Mouse (Mus musculus): Measurements from ENCODE around the gene Tmeff1. TPM values are rescaled to one million over a fixed set of nuclear protein-coding genes. Genes with fewer than 3 reads are reported as not detected.

Gene Tmeff1
- polyA plus RNA-seq, 1 experiment from 2014 or later, result 45.4 TPM

DNA sequence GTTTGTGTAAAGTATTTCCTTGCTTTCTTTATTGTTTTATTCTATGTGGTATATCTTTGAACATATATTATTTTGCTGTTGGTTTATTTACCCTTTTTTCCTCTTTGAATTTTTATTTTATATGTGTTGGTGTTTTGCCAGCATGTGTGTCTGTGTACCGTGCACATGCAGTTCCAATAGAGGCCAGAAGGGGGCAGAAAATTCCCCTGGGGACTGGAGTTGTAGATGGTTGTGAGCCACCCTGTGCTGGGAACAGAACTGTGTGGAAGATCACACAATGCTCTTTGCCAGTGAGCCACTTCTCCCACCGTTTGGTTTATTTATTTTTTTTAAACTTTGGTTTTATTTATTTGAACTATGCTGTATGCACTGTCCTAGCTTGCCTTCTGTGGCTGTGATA, 49.1 kb downstream of the Tmeff1 start:
- Histone ChIP-seq H3K9me3 (no peaks in the 10 kb centered on the region), H3K4me1 (replicated peaks) (no peaks in the 10 kb centered on the region), H3K4me3 (replicated peaks) (no peak overlapping the region), H3K27me3 (replicated peaks) (no peaks in the 10 kb centered on the region), H3K27ac (no peak overlapping the region), H3K9ac (no peak overlapping the region), H3K36me3 (no peaks in the 10 kb centered on the region), H3K4me2 (replicated peaks) (no peak overlapping the region)
- 65% methylated on average over 2 of the region's 2 CpGs for WGBS
- no peak for ATAC-seq

DNA sequence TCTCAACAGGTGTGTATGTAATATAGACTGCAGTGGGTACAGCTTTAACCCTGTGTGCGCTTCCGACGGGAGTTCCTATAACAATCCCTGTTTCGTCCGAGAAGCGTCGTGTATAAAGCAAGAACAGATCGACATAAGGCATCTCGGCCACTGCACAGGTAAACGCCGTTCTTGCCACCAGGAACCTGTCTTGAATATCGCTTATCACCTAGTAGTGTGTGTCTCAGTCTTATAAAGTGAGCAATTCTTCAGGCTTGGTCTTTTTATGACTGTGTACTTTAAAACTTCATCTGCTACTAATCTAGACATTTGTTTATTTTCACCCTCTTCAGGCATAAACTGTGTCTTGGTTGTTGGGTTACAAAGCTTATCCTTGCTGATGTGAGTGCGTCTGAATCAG, 51.9 kb downstream of the Tmeff1 start:
- Histone ChIP-seq H3K9me3 (no peaks in the 10 kb centered on the region), H3K27ac (no peak overlapping the region), H3K9ac (no peak overlapping the region), H3K36me3 (0 out of 2 replicates have a peak, but pooled peaks cover 2% of the 10 kb centered on the region), H3K27me3 (replicated peaks) (no peaks in the 10 kb centered on the region), H3K4me1 (replicated peaks) (no peaks in the 10 kb centered on the region), H3K4me2 (replicated peaks) (no peak overlapping the region), H3K4me3 (replicated peaks) (no peak overlapping the region)
- WGBS, result 66% methylated on average over 13 of the region's 13 CpGs
- ATAC-seq, result peak; percentile 61; the same call in 1 of the 2 replicates

DNA sequence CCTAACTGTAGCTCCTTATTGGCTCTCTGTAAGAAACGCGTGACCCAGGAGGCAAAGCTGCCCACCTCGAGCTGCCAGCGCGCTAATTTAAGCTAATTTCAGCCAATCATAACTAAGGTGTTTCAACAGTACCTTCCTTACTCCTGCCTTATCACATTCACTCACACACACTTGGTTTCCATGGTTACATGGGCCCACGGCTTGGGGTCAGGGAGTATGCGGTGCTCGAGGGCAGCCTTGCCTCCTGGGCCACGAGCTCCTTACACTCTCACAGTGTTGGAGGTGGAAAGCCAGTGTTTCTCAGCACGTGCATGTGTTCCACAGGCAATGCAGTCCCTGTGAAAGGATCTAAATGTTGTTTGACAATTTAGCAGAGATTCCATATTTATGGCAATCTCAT, 53.2 kb downstream of the Tmeff1 start:
- Histone ChIP-seq H3K27me3 (replicated peaks) (no peaks in the 10 kb centered on the region), H3K36me3 (0 out of 2 replicates have a peak, but pooled peaks cover 2% of the 10 kb centered on the region), H3K4me3 (replicated peaks) (no peak overlapping the region), H3K9me3 (no peaks in the 10 kb centered on the region), H3K4me1 (replicated peaks) (no peaks in the 10 kb centered on the region), H3K4me2 (replicated peaks) (no peak overlapping the region), H3K9ac (no peak overlapping the region), H3K27ac (no peak overlapping the region)
- 67% methylated on average over 10 of the region's 10 CpGs for WGBS
- ATAC-seq, result no peak

DNA sequence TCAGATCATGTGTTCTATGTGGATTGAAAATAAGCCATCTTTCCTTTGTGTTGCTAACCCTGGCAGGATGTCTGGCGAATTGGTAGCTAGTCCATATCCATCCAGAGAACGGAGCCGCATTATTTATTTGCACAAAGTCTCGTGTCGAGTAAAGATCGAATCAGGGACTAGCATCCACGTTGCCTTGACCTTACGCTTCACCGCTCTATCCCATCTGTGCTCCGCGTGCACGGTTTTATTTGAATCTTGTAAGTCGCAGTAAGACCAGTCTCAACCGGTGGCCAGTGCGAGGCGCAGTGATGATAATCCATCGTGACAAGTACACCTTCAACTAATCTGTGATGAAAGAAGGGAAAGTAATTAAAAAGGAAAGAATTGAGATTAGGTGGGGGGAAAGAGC, 54.5 kb downstream of the Tmeff1 start:
- no peak for ATAC-seq
- WGBS, result 94% methylated on average over 17 of the region's 17 CpGs
- Histone ChIP-seq H3K9me3 (no peaks in the 10 kb centered on the region), H3K4me1 (replicated peaks) (no peaks in the 10 kb centered on the region), H3K27ac (no peak overlapping the region), H3K36me3 (0 out of 2 replicates have a peak, but pooled peaks cover 2% of the 10 kb centered on the region), H3K9ac (no peak overlapping the region), H3K4me3 (replicated peaks) (no peak overlapping the region), H3K27me3 (replicated peaks) (no peaks in the 10 kb centered on the region), H3K4me2 (replicated peaks) (no peak overlapping the region)

DNA sequence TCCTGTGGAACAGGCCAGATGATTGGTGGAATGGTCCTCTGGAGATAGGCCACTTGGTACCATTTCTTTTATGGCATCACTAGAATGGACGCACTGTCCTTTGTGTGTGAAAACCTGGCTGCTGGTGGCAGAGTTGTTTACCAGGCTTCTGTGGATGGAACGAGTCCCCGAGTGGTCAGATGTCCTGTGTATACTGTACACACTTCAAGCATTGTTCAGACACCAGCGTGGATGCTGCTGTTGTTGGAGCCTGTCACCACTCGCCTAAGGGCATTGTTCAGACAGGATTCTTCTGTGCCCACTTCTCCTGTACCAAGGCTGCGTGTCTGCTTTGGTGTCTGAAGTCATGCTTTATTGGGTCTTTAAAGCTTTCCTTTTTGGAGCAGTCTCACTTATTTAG, 58.8 kb downstream of the Tmeff1 start:
- Histone ChIP-seq H3K9me3 (no peaks in the 10 kb centered on the region), H3K4me2 (replicated peaks) (no peak overlapping the region), H3K27ac (no peak overlapping the region), H3K27me3 (replicated peaks) (no peaks in the 10 kb centered on the region), H3K4me3 (replicated peaks) (no peak overlapping the region), H3K36me3 (0 out of 2 replicates have a peak, but pooled peaks cover 6% of the 10 kb centered on the region), H3K9ac (no peak overlapping the region), H3K4me1 (replicated peaks) (no peaks in the 10 kb centered on the region)
- WGBS, result 91% methylated on average over 6 of the region's 6 CpGs
- ATAC-seq, result no peak

DNA sequence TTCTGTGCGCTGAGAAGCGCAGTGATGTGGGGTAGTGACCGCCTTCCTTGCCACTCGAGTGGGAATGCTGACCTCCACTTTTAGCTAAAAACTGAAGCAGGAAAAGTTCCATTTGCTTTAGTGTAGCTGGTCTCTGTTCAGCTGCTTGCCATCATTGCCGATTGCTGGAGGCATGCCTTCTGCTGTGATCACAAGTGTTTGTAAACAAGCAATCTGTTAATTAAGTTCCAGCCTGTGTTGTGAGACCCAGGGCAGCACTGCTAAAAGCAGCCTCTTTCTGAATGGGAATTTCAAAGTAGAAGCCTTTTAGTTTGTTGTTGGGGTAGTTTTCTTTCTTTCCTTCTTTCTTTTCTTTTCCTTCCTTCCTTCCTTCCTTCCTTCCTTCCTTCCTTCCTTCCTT, 61.2 kb downstream of the Tmeff1 start:
- Histone ChIP-seq H3K4me2 (replicated peaks) (no peak overlapping the region), H3K4me1 (replicated peaks) (no peaks in the 10 kb centered on the region), H3K36me3 (0 out of 2 replicates have a peak, but pooled peaks cover 4% of the 10 kb centered on the region), H3K27ac (no peak overlapping the region), H3K27me3 (replicated peaks) (no peaks in the 10 kb centered on the region), H3K9ac (no peak overlapping the region), H3K4me3 (replicated peaks) (no peak overlapping the region), H3K9me3 (no peaks in the 10 kb centered on the region)
- ATAC-seq, result no peak
- WGBS, result 86% methylated on average over 5 of the region's 5 CpGs

DNA sequence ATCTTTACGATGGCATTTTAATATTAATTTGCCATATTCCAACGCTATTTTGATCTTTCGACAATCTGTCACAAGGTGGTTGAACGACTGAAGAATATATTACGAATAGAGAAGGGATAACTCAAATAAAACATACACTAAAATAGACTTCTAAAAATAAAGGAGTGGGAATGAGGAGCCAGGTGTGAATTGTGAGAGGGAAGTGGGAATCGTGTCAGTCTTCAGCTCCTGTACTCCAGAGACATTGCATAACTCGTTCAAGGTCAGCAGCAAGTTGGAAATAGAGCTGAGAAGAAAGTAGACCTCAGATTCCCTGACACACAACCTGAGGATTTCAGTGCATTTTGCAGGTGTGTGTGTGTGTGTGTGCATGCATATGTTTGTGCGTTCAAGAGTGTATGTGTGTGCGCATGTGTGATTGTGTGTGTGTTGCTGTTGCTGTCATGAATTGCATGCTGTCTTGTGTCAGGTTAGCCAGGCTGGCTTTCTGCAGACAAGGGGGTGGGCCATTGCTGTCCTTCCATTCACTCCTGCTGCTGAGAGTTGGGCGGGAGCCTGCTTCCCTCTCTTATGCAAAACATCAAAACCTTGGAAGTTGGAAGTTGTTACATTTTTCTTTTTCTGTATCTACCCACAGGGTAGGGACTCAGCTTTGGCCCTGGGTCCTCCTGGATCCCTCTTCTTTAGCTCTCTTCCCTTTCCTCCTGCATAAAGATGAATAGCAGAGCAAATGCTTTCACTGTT, 65.8 kb downstream of the Tmeff1 start:
- Histone ChIP-seq H3K4me3 (replicated peaks) (no peak overlapping the region), H3K27ac (no peak overlapping the region), H3K4me2 (replicated peaks) (no peak overlapping the region), H3K4me1 (replicated peaks) (0 out of 2 replicates have a peak, but pooled peaks cover 3% of the 10 kb centered on the region), H3K9me3 (no peaks in the 10 kb centered on the region), H3K27me3 (replicated peaks) (no peaks in the 10 kb centered on the region), H3K9ac (no peak overlapping the region), H3K36me3 (0 out of 2 replicates have a peak, but pooled peaks cover 4% of the 10 kb centered on the region)
- ATAC-seq, result no peak
- WGBS, result 89% methylated on average over 10 of the region's 10 CpGs

DNA sequence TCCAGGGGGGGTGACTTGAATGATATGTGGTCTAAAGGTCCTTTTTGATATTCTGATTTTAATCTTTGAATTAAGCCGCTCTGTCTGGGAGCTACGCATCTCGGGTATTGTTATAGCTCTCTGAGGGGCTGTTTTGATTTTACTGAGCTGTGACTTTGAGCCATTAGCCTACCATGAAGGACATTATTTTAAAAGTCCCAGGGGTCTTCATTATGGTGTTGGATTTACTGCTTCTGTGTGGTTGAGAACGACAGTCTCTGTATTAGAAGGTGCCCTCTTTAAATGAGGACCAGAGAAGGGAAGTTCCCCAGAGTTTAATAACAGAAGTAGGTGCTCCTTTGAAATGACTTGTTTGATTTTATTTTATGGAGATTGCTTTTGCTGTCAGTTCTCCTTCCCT, 69.1 kb downstream of the Tmeff1 start:
- ATAC-seq, result no peak
- H3K36me3 ChIP-seq, result 0 out of 2 replicates have a peak, but pooled peaks cover 4% of the 10 kb centered on the region

DNA sequence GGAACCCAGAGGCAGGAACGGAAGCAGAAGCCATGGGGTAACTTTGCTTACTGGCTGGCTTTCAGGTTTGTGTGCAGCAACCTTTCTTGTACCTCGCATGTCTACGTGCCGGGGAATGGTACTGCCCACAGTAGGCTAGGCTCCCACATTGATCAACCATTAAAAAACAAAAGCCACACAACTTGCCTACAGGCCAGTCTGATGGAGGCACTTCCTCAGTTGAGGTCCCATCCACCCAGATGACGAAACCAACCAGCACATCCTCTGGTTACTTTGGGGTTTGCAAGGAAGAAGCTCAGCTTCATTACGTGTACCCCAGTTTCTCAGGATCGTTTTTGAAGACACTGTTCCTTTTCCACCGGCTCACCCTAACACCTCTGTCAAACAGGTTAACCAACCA, 71.6 kb downstream of the Tmeff1 start:
- no peaks in the 10 kb centered on the region for H3K9me3 ChIP-seq
- H3K4me2 ChIP-seq (replicated peaks), result no peak overlapping the region
- no peaks in the 10 kb centered on the region for H3K27me3 ChIP-seq (replicated peaks)
- peaks cover 3% of the 10 kb centered on the region; the same call in 1 of the 2 replicates for H3K4me1 ChIP-seq (replicated peaks)
- ATAC-seq, result no peak
- no peak overlapping the region for H3K27ac ChIP-seq
- no peak overlapping the region for H3K9ac ChIP-seq
- 0 out of 2 replicates have a peak, but pooled peaks cover 4% of the 10 kb centered on the region for H3K36me3 ChIP-seq
- WGBS, result 89% methylated on average over 8 of the region's 8 CpGs
- H3K4me3 ChIP-seq (replicated peaks), result no peak overlapping the region

More for the DNA sequence above, 69.1 kb downstream of the Tmeff1 start:
- H3K4me3 ChIP-seq (replicated peaks), result no peak overlapping the region
- no peaks in the 10 kb centered on the region for H3K9me3 ChIP-seq
- no peak overlapping the region for H3K4me2 ChIP-seq (replicated peaks)
- no peaks in the 10 kb centered on the region for H3K27me3 ChIP-seq (replicated peaks)
- no peak overlapping the region for H3K27ac ChIP-seq
- H3K4me1 ChIP-seq (replicated peaks), result 0 out of 2 replicates have a peak, but pooled peaks cover 3% of the 10 kb centered on the region
- WGBS, result 75% methylated on average over 4 of the region's 4 CpGs
- H3K9ac ChIP-seq, result no peak overlapping the region

DNA sequence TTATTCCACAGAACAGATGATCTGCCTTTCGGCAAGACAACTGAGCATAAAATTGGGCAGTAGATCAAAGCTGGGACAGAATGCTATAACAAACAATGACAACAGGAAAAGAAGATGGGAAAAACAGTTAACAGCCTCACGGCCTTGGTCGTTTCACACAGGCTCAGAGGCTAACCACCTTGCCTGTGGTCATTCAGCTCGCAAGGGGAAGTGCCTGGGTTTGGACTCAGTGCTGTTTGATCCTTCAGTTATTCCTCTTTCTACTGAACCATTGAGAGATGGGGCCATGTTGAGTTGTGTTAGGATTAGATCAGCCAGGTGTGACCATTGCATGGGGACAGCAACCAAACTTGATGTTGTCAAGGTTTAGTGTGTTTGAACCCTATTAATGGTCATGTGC, 75.2 kb downstream of the Tmeff1 start:
- Histone ChIP-seq H3K4me2 (replicated peaks) (no peak overlapping the region), H3K4me1 (replicated peaks) (peaks cover 2% of the 10 kb centered on the region; the same call in 1 of the 2 replicates), H3K9ac (no peak overlapping the region), H3K36me3 (0 out of 2 replicates have a peak, but pooled peaks cover 4% of the 10 kb centered on the region), H3K27ac (no peak overlapping the region), H3K27me3 (replicated peaks) (no peaks in the 10 kb centered on the region), H3K9me3 (no peaks in the 10 kb centered on the region), H3K4me3 (replicated peaks) (no peak overlapping the region)
- ATAC-seq, result no peak
- 85% methylated on average over 4 of the region's 4 CpGs for WGBS

DNA sequence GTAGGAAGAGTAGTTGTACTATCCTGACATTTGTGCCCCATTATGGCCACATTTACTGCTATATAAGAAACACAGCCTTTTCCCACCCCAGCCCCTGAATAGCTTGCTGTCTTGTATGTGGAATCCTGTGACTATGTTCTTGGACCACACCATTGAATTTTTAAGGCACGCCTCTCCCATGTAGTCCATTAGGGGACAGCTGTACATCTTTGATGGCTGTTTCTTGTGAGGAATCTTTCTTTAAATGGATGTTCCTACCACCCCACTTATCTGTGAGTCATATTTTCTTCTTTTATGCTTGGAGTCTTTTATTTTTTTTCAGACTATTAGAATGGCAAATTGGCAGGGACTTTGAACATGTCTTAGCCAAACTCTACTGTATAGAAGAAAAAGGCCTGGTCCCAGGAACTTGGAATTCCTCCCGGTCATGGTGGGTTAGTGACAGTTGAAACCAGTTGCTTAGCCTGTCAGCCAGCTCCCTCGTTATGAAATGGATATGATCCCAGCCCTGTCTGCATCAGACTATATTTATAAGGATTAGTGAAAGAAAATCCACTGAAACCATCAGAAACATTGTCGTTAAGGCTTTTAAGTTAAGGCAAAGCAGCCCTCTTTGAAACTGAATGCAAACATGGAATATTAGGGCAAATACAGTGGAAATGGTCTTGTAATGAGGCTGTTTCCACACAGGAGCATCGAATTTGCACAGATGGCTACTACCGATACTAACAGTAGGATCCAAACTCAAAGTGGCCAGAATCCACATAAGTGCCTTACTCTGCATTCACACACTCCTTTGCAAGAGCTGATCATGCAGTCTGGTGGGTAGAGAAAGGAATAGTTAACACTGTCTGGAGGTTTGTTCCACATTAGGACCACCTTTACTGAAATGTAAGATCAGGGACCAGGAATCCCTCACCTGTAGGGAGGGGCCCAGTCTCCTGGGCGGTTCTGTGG, 75.9 kb downstream of the Tmeff1 start:
- no peak for ATAC-seq
- Histone ChIP-seq H3K27ac (no peak overlapping the region), H3K27me3 (replicated peaks) (no peaks in the 10 kb centered on the region), H3K9me3 (no peaks in the 10 kb centered on the region), H3K4me1 (replicated peaks) (no peaks in the 10 kb centered on the region; the same call in 1 of the 2 replicates), H3K36me3 (0 out of 2 replicates have a peak, but pooled peaks cover 4% of the 10 kb centered on the region), H3K4me3 (replicated peaks) (no peak overlapping the region), H3K4me2 (replicated peaks) (no peak overlapping the region), H3K9ac (no peak overlapping the region)
- 88% methylated on average over 7 of the region's 7 CpGs for WGBS

DNA sequence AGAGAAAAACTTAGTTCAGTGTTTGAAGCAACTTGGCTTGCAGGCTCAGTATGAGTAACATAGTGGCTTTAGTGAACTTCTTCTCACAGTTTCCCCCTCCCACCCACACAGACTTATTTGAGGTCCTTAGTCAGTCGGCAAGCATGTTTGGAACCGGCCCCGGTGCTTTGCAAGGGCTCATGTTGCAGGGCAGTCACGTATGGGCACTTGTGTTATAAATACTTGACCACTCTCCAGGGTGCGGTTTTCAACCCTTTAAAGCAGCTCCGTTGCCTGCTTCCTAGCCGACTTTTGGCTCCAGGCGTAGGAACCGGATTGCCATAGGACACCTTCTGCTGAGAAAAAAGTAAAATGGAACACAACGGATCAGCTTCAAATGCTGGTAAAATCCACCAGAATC, 78.3 kb downstream of the Tmeff1 start, which contains the start of gene Cavin4:
Cavin4 (plus strand) TSS at position 244 of the 400 bp plus-strand sequence.
- WGBS, result 92% methylated on average over 10 of the region's 10 CpGs
- H3K9ac ChIP-seq, result no peak within 1 kb of the TSS
- no peaks in the 10 kb centered on the region for H3K27me3 ChIP-seq (replicated peaks)
- H3K36me3 ChIP-seq, result 0 out of 2 replicates have a peak, but pooled peaks cover 4% of the 10 kb centered on the region
- ATAC-seq, result no peak
- no peaks in the 10 kb centered on the region for H3K9me3 ChIP-seq
- no peaks in the 10 kb centered on the region; the same call in 1 of the 2 replicates for H3K4me1 ChIP-seq (replicated peaks)
- no peak within 1 kb of the TSS for H3K4me3 ChIP-seq (replicated peaks)
- no peak within 1 kb of the TSS for H3K4me2 ChIP-seq (replicated peaks)
- no peak within 1 kb of the TSS for H3K27ac ChIP-seq

All from intestine, embryonic 15.5 days (tissue).